Mouse (Mus musculus) cortical plate, adult 2 months (tissue): ENCODE data around the gene F7. TPM values are rescaled to one million over a fixed set of nuclear protein-coding genes. Genes with fewer than 3 reads are reported as not detected.

Source experiments
- H3K27ac ChIP-seq: fragments of 200-500 bp; 2 replicates; pipeline ENCODE4 v1.5.1; 2012; ENCODE audit warnings: low read length, control low read depth, inconsistent platforms; ENCODE audit not compliant: insufficient read depth
- H3K4me1 ChIP-seq: fragments of 200-500 bp; 2 replicates; pipeline ENCODE4 v1.6.1; 2011; ENCODE audit warnings: low read length; ENCODE audit not compliant: control insufficient read depth, insufficient read depth
- H3K4me3 ChIP-seq: fragments of 200-500 bp; 2 replicates; pipeline ENCODE4 v1.5.1; 2011; ENCODE audit warnings: mild to moderate bottlenecking, low read length, control low read depth; ENCODE audit not compliant: insufficient read depth
- CTCF ChIP-seq: fragments of 200-500 bp; IDR thresholded peaks from 2 replicates; pipeline ENCODE4 v1.5.1; 2011; ENCODE audit warnings: mild to moderate bottlenecking, control low read depth, low read length; ENCODE audit not compliant: insufficient read depth; ENCODE audit errors: extremely low read depth
- POLR2A ChIP-seq: fragments of 200-500 bp; IDR thresholded peaks from 2 replicates; pipeline ENCODE4 v1.6.1; 2011; ENCODE audit warnings: mild to moderate bottlenecking, low read length, control low read depth; ENCODE audit not compliant: insufficient read depth; ENCODE audit errors: extremely low read depth
- polyA plus RNA-seq: library from polyadenylated mRNA; depleted of rRNA; stranded (reverse); fragments of >200 nt; gene quantifications from 2 replicates; pipeline ENCODE4 v1.2.3, GENCODE M21; 2012; rRNA removed

Gene F7
- 0.11 and 0.13 TPM in 2 replicates for polyA plus RNA-seq

GRCm38 (mm10) chr8:13025487-13026224 is at the start of gene F7:
Gene F7 (plus strand): TSS chr8:13026034.
- Histone ChIP-seq H3K4me1 (0 out of 2 replicates have a peak, but pooled peaks cover 2% of the 10 kb centered on the region), H3K4me3 (no peak within 1 kb of the TSS), H3K27ac (no peak within 1 kb of the TSS)
- no peak for TF ChIP-seq CTCF
- TF ChIP-seq POLR2A, result no peak

- TF ChIP-seq CTCF (no peak), POLR2A (no peak)
- Histone ChIP-seq H3K4me1 (peaks cover 8% of the 10 kb centered on the region), H3K27ac (no peak overlapping the region), H3K4me3 (no peak overlapping the region)
These were observed 49.5 kb upstream of the F7 start for GRCm38 (mm10) chr8:12976290-12976689.

GRCm38 (mm10) chr8:12976723-12977122 is 49.1 kb upstream of the F7 start:
- Histone ChIP-seq H3K4me3 (no peak overlapping the region), H3K27ac (no peak overlapping the region), H3K4me1 (peaks cover 7% of the 10 kb centered on the region)
- TF ChIP-seq POLR2A (no peak), CTCF (no peak)

- no peak overlapping the region for H3K27ac ChIP-seq
- peaks cover 3% of the 10 kb centered on the region; the same call in 1 of the 2 replicates for H3K4me1 ChIP-seq
- H3K4me3 ChIP-seq, result no peak overlapping the region
- TF ChIP-seq POLR2A, result no peak
- TF ChIP-seq CTCF, result no peak
These were observed 48.5 kb upstream of the F7 start for GRCm38 (mm10) chr8:12977325-12977724.

- Histone ChIP-seq H3K4me3 (no peak overlapping the region), H3K4me1 (peaks cover 5% of the 10 kb centered on the region), H3K27ac (no peak overlapping the region)
- TF ChIP-seq POLR2A (no peak), CTCF (no peak)
These were observed 47.5 kb upstream of the F7 start for GRCm38 (mm10) chr8:12978308-12978707.

GRCm38 (mm10) chr8:12978726-12979125 is 47.1 kb upstream of the F7 start:
- H3K4me3 ChIP-seq, result no peak overlapping the region
- H3K27ac ChIP-seq, result no peak overlapping the region
- peaks cover 6% of the 10 kb centered on the region for H3K4me1 ChIP-seq
- TF ChIP-seq CTCF (peak; percentile 75), POLR2A (no peak)

GRCm38 (mm10) chr8:12983681-12984467 is 42.0 kb upstream of the F7 start:
- peaks cover 10% of the 10 kb centered on the region for H3K4me1 ChIP-seq
- peak; percentile 92 for TF ChIP-seq POLR2A
- TF ChIP-seq CTCF, result no peak
- H3K27ac ChIP-seq, result peak overlapping the region; percentile 66
- H3K4me3 ChIP-seq, result peak overlapping the region; percentile 49

- peak overlapping the region; percentile 49 for H3K4me3 ChIP-seq
- TF ChIP-seq CTCF, result no peak
- no peak for TF ChIP-seq POLR2A
- peak overlapping the region; percentile 38 for H3K27ac ChIP-seq
- H3K4me1 ChIP-seq, result peaks cover 10% of the 10 kb centered on the region
These were observed 41.1 kb upstream of the F7 start for GRCm38 (mm10) chr8:12984601-12985243.

- H3K4me3 ChIP-seq, result peak overlapping the region; percentile 49
- peak overlapping the region; percentile 38; the same call in 1 of the 2 replicates for H3K27ac ChIP-seq
- TF ChIP-seq CTCF (no peak), POLR2A (peak; percentile 69)
- H3K4me1 ChIP-seq, result peaks cover 10% of the 10 kb centered on the region
These were observed 40.6 kb upstream of the F7 start for GRCm38 (mm10) chr8:12985259-12985658.

GRCm38 (mm10) chr8:12987571-12987970 is 38.3 kb upstream of the F7 start:
- TF ChIP-seq CTCF, result no peak
- TF ChIP-seq POLR2A, result no peak; the same call in 1 of the 2 replicates
- H3K4me3 ChIP-seq, result peak overlapping the region; percentile 49
- peak overlapping the region; percentile 94 for H3K27ac ChIP-seq

More at GRCm38 (mm10) chr8:12987571-12987970, 38.3 kb upstream of the F7 start:
- peaks cover 20% of the 10 kb centered on the region for H3K4me1 ChIP-seq
